Comparison of ENCODE assay signal across 15 mouse cellular contexts in the genomic region with DNA sequence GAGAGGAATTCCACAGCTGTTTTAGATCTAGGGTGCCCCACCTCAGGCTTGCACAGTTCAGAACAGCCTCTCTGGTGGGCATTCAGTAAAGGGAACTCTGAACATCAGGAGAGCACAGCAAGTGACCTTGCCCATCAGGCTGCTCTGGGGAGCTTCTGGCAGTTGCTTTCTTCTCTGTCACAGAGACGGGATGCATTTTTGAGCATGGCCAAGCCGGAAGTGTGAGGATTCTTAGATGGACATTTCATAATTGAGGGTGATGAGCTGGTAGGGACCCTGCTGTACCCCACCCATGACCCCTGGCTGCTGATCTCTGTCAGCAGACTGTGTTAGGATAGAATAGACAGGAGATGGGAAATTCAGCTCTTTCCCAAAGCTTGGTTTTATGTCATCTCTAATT.
"Had no signal": no experiment of that assay in that cellular context is flagged by ENCODE, and none has a peak within 500 bp of the region (broad histone marks: within the 10 kb centered on the region; RNA-seq: fewer than 3 reads in every experiment).

No protein-coding gene starts in this region.

- ATAC-seq: liver, postnatal 0 days; midbrain, embryonic 13.5 days; midbrain, embryonic 15.5 days had no signal

- H3K9me3 ChIP-seq: liver, embryonic 15.5 days; megakaryocyte, embryonic 14.5 days; midbrain, embryonic 13.5 days; midbrain, embryonic 15.5 days; neural tube, embryonic 12.5 days; stomach, embryonic 15.5 days had no signal

- H3K4me3 ChIP-seq: liver, embryonic 15.5 days; megakaryocyte, embryonic 14.5 days; midbrain, embryonic 13.5 days; midbrain, embryonic 15.5 days; neural tube, embryonic 12.5 days; stomach, embryonic 15.5 days had no signal

- H3K27ac ChIP-seq: liver, embryonic 15.5 days; macrophage; midbrain, embryonic 13.5 days; midbrain, embryonic 15.5 days; neural tube, embryonic 12.5 days; stomach, embryonic 15.5 days; stomach, postnatal 0 days had no signal

- H3K9ac ChIP-seq: liver, embryonic 15.5 days; liver, postnatal 0 days; lung, embryonic 14.5 days; midbrain, embryonic 13.5 days; midbrain, embryonic 15.5 days; neural tube, embryonic 12.5 days; stomach, embryonic 15.5 days had no signal

- H3K4me2 ChIP-seq: liver, embryonic 15.5 days; lung, embryonic 14.5 days; midbrain, embryonic 11.5 days; midbrain, embryonic 13.5 days; midbrain, embryonic 15.5 days; neural tube, embryonic 12.5 days; stomach, embryonic 15.5 days had no signal

- H3K36me3 ChIP-seq: liver, embryonic 15.5 days; stomach, embryonic 15.5 days had no signal

- H3K4me1 ChIP-seq: liver, embryonic 15.5 days; megakaryocyte, embryonic 14.5 days; midbrain, embryonic 13.5 days; midbrain, embryonic 15.5 days; neural tube, embryonic 12.5 days; stomach, embryonic 15.5 days had no signal

- DNase-seq: liver, postnatal 0 days; lung, embryonic 14.5 days; right cerebral cortex, postnatal 14 days; thymus, adult 2 months; thymus, postnatal 25 days; thymus, postnatal 4 days had no signal

- H3K27me3 ChIP-seq: liver, embryonic 15.5 days; midbrain, embryonic 13.5 days; midbrain, embryonic 15.5 days; neural tube, embryonic 12.5 days; stomach, embryonic 15.5 days had no signal
